Mouse (Mus musculus): ENCODE measurements around the gene Gabra5.

Gene Gabra5

DNA sequence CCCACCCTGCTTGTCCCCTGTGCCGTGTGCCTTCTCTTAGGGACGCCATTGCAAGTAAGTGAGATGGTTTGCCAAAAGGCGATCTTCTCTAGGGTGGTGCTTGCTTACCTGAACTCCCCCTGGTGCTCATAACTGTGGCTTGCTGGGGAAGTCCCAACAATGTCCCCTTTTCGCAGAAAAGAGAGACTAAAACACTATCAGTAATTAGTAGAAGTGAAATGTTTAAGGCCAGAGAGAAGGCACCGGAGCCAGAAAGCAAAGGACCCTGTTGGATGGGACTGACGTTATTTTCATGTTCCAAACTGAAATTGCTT lies 122.6 kb downstream of the Gabra5 start:
- intact Hi-C loops (cut with DNase I) = loop anchor here (5.0 kb wide), 1 partner anchor 440 kb away; no protein-coding TSS in a partner anchor

GRCm38 (mm10) chr7:57386517-57387340 lies 123.1 kb downstream of the Gabra5 start, which contains the start of gene Gabrg3:
Gabrg3 (minus strand) TSS chr7:57387188.
- intact Hi-C loops (cut with DNase I) = loop anchor here (5.0 kb wide), 1 partner anchor 439 kb away; no protein-coding TSS in a partner anchor

DNA sequence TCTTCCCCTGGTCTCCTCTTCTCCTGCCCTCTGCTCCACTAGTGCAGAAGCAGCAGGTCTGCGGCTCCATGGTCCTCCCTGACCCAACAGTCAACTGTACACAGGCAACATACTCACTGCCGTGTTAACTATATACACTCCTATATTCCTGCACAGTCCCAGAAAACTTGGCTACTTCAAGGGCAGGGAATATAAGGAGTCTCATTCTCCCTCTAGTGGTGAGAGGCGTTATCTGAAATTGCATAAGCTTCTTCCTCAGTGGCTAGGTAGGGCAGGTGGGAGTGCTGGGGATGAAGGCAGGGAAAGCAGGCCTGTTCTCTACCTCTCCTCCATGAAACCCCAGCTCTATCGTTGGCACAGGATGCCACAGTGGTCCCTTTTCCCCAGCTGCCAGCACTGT lies 125.7 kb downstream of the Gabra5 start:
- intact Hi-C loops (cut with DNase I) = no loop called here

DNA sequence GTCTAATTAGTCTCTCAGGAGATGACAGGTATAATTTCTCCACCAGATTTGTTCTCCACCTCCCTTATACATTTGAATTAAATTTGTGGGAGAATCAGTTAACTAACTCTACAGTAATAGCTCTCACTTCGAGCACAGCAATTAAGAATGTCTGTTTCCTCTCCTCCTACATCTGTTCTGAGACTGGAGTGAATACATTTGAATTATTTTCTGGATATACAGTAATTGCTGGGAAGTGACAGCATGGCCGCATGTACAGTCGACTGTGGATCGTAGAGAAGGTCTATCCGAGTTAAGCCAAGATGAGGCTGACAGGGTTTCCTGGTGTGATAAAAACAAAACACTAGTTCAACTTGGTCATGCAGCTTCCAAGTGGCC lies 143.9 kb downstream of the Gabra5 start:
- intact Hi-C loops (cut with DNase I) = no loop called here

DNA sequence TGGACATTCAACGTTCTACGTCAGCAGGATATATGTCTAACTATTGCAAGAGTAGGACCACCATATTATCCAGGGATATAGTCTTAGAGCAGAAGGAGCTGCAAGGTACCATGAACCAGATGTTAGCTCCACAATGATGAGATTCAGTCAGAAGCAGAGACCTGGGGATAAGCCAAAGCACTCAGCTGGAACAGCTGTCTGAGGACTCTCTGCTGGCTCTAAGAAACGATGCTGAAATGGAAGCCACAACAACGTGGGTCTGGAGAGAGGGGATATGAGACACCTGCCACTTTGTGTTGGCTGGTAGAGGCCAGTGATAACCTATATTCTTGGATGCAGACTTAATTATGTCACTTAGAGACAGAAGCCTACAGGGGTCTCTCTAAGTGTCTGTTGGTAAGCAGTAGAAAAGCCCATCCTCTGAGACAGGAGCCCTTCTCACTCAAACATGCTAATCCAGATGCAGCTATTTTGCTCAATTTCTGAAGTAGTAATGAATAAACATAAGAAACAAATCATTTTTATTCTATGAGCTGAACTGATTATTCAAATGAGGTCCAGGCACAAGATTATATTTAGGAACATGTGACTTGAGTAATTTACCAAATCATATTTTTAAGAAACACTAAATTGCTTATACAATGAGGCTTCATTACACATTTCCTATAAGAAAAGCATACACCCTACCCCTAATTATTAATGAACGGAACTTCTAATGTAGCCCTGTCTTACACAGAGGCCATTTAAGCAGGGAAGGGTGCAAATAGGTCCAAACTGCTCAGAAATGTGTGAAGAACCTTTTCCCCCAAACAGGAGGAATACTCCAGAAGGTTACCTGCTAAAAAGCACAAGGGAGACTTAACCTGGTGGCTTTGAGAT lies 144.5 kb downstream of the Gabra5 start:
- intact Hi-C loops (cut with DNase I) = no loop called here

DNA sequence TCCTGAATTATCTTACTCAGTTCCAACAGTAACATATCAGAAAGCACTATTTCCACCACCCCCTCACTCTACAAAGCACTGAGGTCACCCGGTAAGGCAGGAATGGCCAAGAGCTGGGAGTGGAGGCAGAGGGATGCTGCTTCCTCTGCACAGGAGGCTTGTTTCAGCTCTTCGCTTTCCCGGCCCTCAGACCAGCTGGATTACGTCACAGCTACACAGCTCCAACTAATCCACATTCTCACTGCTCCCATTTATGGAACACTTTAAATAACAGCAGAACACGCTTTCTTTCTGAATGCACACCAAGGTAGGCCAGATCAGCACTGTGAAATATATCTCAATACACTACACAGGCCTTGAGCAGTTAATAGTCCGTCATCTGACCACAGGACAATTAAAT lies 146.0 kb downstream of the Gabra5 start:
- intact Hi-C loops (cut with DNase I) = no loop called here

DNA sequence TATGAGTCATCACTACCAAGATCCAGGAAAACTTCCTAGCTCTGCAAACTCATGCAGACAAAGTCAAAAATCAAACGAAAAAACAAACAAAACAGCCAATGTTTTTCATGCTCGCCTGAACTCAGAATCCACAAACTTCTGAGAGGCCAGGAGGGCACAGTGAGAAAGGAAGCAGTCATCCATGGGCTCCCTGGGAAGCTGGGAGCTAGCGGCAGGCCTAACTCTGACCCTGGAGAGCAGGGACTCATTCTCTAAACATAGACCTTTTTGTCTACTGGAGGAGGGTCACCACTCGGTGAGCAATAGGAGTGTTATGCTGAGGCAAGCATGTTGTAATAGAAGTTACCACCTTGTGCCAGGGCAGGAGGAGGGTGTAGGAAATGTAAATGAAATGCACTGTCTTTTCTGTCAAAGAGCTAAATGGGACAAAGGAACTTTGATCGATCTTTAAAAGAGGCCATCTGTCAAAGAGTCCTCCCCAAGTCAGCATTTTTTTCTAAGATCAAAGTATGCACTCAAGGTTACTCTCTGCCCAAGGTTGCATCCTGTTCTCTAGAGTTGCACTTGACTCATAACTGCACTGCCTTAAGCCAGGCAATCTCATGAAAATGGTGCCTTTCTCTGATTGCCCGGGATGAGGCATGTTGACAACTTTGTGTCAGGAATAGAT lies 151.9 kb downstream of the Gabra5 start:
- intact Hi-C loops (cut with DNase I) = no loop called here

Measured in adrenal gland (tissue).